Mouse (Mus musculus): Measurements from ENCODE around the gene Ajap1. TPM values are rescaled to one million over a fixed set of nuclear protein-coding genes. Genes with fewer than 3 reads are reported as not detected.

The Ajap1 gene
- total RNA-seq, 1 experiment, result 0.27 TPM

DNA sequence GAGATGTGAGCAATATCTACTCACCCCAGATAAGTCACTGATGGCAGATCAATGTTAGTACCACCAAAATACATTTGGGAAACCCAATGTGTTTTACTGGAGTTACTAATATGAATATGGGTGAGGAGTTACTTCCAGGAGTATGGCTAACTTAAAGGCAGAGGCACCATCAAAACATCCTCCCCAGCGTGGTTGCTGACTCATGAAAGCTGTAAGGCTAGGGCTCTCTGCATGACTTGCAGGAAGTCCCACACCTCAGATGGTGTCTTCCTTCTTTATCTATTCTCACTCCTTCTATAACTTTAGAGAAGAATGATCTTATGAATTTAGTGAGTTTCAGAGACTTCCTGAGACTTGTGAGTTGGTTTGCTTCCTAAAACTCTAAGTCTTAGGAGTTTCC is 36.7 kb upstream of the Ajap1 start:
- DNase-seq (ENCODE audit: low read depth, low spot score), result no peak
- Histone ChIP-seq H3K9me3 (ENCODE audit: control insufficient read depth, insufficient read depth, low read depth, low read length) (no peaks in the 10 kb centered on the region), H3K27ac (ENCODE audit: insufficient read depth, low read depth, low read length, poor library complexity, severe bottlenecking) (no peak overlapping the region), H3K4me3 (ENCODE audit: insufficient read depth in 1 of 2, low read depth in 1 of 2, low read length in 2 of 2, poor library complexity in 1 of 2, severe bottlenecking in 1 of 2) (no peak overlapping the region), H3K4me1 (ENCODE audit: control insufficient read depth in 2 of 2, insufficient read depth in 2 of 2, low read length in 2 of 2, poor library complexity in 1 of 2) (no peaks in the 10 kb centered on the region), H3K36me3 (ENCODE audit: control insufficient read depth, insufficient read depth, low read length, poor library complexity, severe bottlenecking) (no peaks in the 10 kb centered on the region), H3K9ac (ENCODE audit: insufficient read depth, low read depth, low read length, poor library complexity, severe bottlenecking) (no peak overlapping the region)
- in situ Hi-C loops (cut with MboI; ENCODE audit: low sequenced_read_pairs in 2 of 2, unreplicated experiment in 2 of 2), result no loop called here
- TF ChIP-seq ZC3H11A (IDR thresholded peaks at IDR 0.05; ENCODE audit: borderline replicate concordance, low read depth, low read length), result no peak
- TF ChIP-seq HCFC1 (IDR thresholded peaks at IDR 0.05; ENCODE audit: borderline replicate concordance, insufficient read depth, low read length), result no peak
- no peak for TF ChIP-seq MAFK (IDR thresholded peaks at IDR 0.05; ENCODE audit: insufficient read depth, low read depth, low read length)
- no peak for TF ChIP-seq ZNF384 (IDR thresholded peaks at IDR 0.05; ENCODE audit: low read depth, low read length)
- TF ChIP-seq CHD2 (IDR thresholded peaks at IDR 0.05; ENCODE audit: low read depth, low read length), result no peak

DNA sequence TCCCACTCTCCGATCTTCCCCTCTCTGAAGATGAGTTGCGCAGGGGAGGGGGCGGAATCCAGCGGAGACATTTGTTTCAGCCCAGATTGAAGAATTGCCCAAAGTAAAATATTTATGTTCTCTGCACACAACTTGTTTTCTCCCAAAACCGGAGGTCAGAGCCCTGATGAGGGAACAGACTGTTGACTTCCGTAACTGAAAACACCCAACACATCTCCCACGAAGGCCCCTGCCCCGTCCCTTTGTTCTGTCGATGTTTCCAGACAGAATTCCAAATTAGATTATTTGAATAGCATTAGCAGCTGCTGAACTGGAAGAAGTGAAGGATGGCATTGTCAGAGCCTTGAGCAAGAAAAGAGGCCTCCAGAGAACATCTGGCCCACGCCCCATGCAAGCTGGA is 33.2 kb upstream of the Ajap1 start:
- in situ Hi-C loops (cut with MboI; ENCODE audit: low sequenced_read_pairs in 2 of 2, unreplicated experiment in 2 of 2), result no loop called here
- no peaks in the 10 kb centered on the region for H3K4me1 ChIP-seq (ENCODE audit: control insufficient read depth in 2 of 2, insufficient read depth in 2 of 2, low read length in 2 of 2, poor library complexity in 1 of 2)

DNA sequence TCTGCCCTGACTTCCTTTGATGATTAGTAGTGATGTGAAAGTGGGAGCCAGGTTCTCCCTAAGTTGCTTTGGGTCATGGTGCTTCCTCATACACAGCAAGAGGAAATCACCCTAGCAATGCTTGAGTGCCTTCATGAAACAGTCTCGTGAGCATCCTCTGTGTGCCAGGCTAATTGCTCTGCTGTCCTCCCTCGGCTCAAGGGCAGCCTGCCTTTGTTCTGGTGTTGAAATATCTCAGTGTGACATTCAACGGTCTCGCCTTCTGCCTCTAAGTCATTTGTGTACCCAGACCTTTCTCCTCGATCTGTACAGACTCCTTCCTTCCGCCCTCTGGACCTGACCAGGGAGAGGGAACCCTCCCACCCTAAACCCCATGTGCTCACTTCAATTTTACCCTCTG is 31.5 kb upstream of the Ajap1 start:
- no peaks in the 10 kb centered on the region for H3K36me3 ChIP-seq (ENCODE audit: control insufficient read depth, insufficient read depth, low read length, poor library complexity, severe bottlenecking)
- in situ Hi-C loops (cut with MboI; ENCODE audit: low sequenced_read_pairs in 2 of 2, unreplicated experiment in 2 of 2), result no loop called here
- H3K9ac ChIP-seq (ENCODE audit: insufficient read depth, low read depth, low read length, poor library complexity, severe bottlenecking), result no peak overlapping the region
- no peak for DNase-seq (ENCODE audit: low read depth, low spot score)
- H3K4me1 ChIP-seq (ENCODE audit: control insufficient read depth in 2 of 2, insufficient read depth in 2 of 2, low read length in 2 of 2, poor library complexity in 1 of 2), result no peaks in the 10 kb centered on the region
- no peak overlapping the region for H3K4me3 ChIP-seq (ENCODE audit: insufficient read depth in 1 of 2, low read depth in 1 of 2, low read length in 2 of 2, poor library complexity in 1 of 2, severe bottlenecking in 1 of 2)
- no peaks in the 10 kb centered on the region for H3K9me3 ChIP-seq (ENCODE audit: control insufficient read depth, insufficient read depth, low read depth, low read length)
- TF ChIP-seq HCFC1 (IDR thresholded peaks at IDR 0.05; ENCODE audit: borderline replicate concordance, insufficient read depth, low read length) (no peak), ZNF384 (IDR thresholded peaks at IDR 0.05; ENCODE audit: low read depth, low read length) (no peak), ZC3H11A (IDR thresholded peaks at IDR 0.05; ENCODE audit: borderline replicate concordance, low read depth, low read length) (no peak), CHD2 (IDR thresholded peaks at IDR 0.05; ENCODE audit: low read depth, low read length) (no peak), MAFK (IDR thresholded peaks at IDR 0.05; ENCODE audit: insufficient read depth, low read depth, low read length) (no peak)
- H3K27ac ChIP-seq (ENCODE audit: insufficient read depth, low read depth, low read length, poor library complexity, severe bottlenecking), result no peak overlapping the region

More for the DNA sequence above, 33.2 kb upstream of the Ajap1 start:
- Histone ChIP-seq H3K9ac (ENCODE audit: insufficient read depth, low read depth, low read length, poor library complexity, severe bottlenecking) (no peak overlapping the region), H3K27ac (ENCODE audit: insufficient read depth, low read depth, low read length, poor library complexity, severe bottlenecking) (no peak overlapping the region), H3K36me3 (ENCODE audit: control insufficient read depth, insufficient read depth, low read length, poor library complexity, severe bottlenecking) (no peaks in the 10 kb centered on the region), H3K9me3 (ENCODE audit: control insufficient read depth, insufficient read depth, low read depth, low read length) (no peaks in the 10 kb centered on the region), H3K4me3 (ENCODE audit: insufficient read depth in 1 of 2, low read depth in 1 of 2, low read length in 2 of 2, poor library complexity in 1 of 2, severe bottlenecking in 1 of 2) (no peak overlapping the region)
- DNase-seq (ENCODE audit: low read depth, low spot score), result no peak
- TF ChIP-seq HCFC1 (IDR thresholded peaks at IDR 0.05; ENCODE audit: borderline replicate concordance, insufficient read depth, low read length), result no peak
- no peak for TF ChIP-seq MAFK (IDR thresholded peaks at IDR 0.05; ENCODE audit: insufficient read depth, low read depth, low read length)
- no peak for TF ChIP-seq ZNF384 (IDR thresholded peaks at IDR 0.05; ENCODE audit: low read depth, low read length)
- TF ChIP-seq ZC3H11A (IDR thresholded peaks at IDR 0.05; ENCODE audit: borderline replicate concordance, low read depth, low read length), result no peak
- no peak for TF ChIP-seq CHD2 (IDR thresholded peaks at IDR 0.05; ENCODE audit: low read depth, low read length)

DNA sequence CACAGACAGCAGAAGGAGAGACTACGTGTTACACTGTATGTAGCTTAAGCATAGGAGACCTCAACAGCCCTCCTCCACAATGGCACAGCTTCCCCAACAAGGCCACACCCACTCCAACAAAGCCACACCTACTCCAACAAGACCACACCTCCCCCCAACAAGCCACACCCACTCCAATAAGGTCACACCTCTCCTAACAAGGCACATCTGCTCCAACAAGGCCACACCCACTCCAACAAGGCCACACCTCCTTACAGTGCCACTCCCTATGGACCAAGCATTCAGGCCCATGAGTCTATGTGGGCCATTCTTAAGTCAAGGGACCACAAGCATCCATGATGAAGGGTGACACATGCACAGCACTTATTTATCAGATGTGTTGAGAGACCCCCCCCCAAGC is 28.9 kb upstream of the Ajap1 start:
- Histone ChIP-seq H3K4me3 (ENCODE audit: insufficient read depth in 1 of 2, low read depth in 1 of 2, low read length in 2 of 2, poor library complexity in 1 of 2, severe bottlenecking in 1 of 2) (no peak overlapping the region), H3K9me3 (ENCODE audit: control insufficient read depth, insufficient read depth, low read depth, low read length) (no peaks in the 10 kb centered on the region), H3K4me1 (ENCODE audit: control insufficient read depth in 2 of 2, insufficient read depth in 2 of 2, low read length in 2 of 2, poor library complexity in 1 of 2) (no peaks in the 10 kb centered on the region), H3K36me3 (ENCODE audit: control insufficient read depth, insufficient read depth, low read length, poor library complexity, severe bottlenecking) (no peaks in the 10 kb centered on the region), H3K9ac (ENCODE audit: insufficient read depth, low read depth, low read length, poor library complexity, severe bottlenecking) (no peak overlapping the region), H3K27ac (ENCODE audit: insufficient read depth, low read depth, low read length, poor library complexity, severe bottlenecking) (no peak overlapping the region)
- TF ChIP-seq HCFC1 (IDR thresholded peaks at IDR 0.05; ENCODE audit: borderline replicate concordance, insufficient read depth, low read length), result no peak
- TF ChIP-seq ZC3H11A (IDR thresholded peaks at IDR 0.05; ENCODE audit: borderline replicate concordance, low read depth, low read length), result no peak
- TF ChIP-seq MAFK (IDR thresholded peaks at IDR 0.05; ENCODE audit: insufficient read depth, low read depth, low read length), result no peak
- TF ChIP-seq CHD2 (IDR thresholded peaks at IDR 0.05; ENCODE audit: low read depth, low read length), result no peak
- no peak for TF ChIP-seq ZNF384 (IDR thresholded peaks at IDR 0.05; ENCODE audit: low read depth, low read length)
- DNase-seq (ENCODE audit: low read depth, low spot score), result peak; percentile 24
- in situ Hi-C loops (cut with MboI; ENCODE audit: low sequenced_read_pairs in 2 of 2, unreplicated experiment in 2 of 2), result no loop called here

DNA sequence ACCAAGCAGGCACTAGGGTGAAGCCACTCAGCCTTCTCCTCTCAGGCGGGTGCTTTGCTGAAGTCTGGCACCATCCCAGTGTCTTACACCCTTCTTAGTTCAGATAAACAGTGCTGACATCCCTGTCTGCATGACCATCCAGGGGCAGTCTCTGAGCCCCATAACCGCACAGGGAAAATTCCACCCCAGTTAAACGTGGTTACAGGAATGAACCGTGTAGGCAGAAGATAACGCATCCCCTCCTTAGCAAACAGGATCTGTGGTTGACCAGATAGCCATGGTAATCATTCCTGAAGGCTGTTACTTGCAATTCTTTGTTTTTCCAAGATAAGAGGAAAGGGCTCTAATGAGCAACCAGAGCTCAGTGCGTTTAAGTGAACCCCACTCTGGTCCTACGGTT is 19.3 kb upstream of the Ajap1 start:
- TF ChIP-seq MAFK (IDR thresholded peaks at IDR 0.05; ENCODE audit: insufficient read depth, low read depth, low read length) (no peak), ZC3H11A (IDR thresholded peaks at IDR 0.05; ENCODE audit: borderline replicate concordance, low read depth, low read length) (no peak), ZNF384 (IDR thresholded peaks at IDR 0.05; ENCODE audit: low read depth, low read length) (no peak), CHD2 (IDR thresholded peaks at IDR 0.05; ENCODE audit: low read depth, low read length) (no peak), HCFC1 (IDR thresholded peaks at IDR 0.05; ENCODE audit: borderline replicate concordance, insufficient read depth, low read length) (no peak)
- in situ Hi-C loops (cut with MboI; ENCODE audit: low sequenced_read_pairs in 2 of 2, unreplicated experiment in 2 of 2), result no loop called here
- no peak overlapping the region for H3K4me3 ChIP-seq (ENCODE audit: insufficient read depth in 1 of 2, low read depth in 1 of 2, low read length in 2 of 2, poor library complexity in 1 of 2, severe bottlenecking in 1 of 2)

More for the DNA sequence above, 19.3 kb upstream of the Ajap1 start:
- Histone ChIP-seq H3K36me3 (ENCODE audit: control insufficient read depth, insufficient read depth, low read length, poor library complexity, severe bottlenecking) (no peaks in the 10 kb centered on the region), H3K4me1 (ENCODE audit: control insufficient read depth in 2 of 2, insufficient read depth in 2 of 2, low read length in 2 of 2, poor library complexity in 1 of 2) (0 out of 4 replicates have a peak, but pooled peaks cover 0 to 2% of the 10 kb centered on the region in 2 experiments), H3K27ac (ENCODE audit: insufficient read depth, low read depth, low read length, poor library complexity, severe bottlenecking) (no peak overlapping the region), H3K9me3 (ENCODE audit: control insufficient read depth, insufficient read depth, low read depth, low read length) (no peaks in the 10 kb centered on the region), H3K9ac (ENCODE audit: insufficient read depth, low read depth, low read length, poor library complexity, severe bottlenecking) (no peak overlapping the region)
- no peak for DNase-seq (ENCODE audit: low read depth, low spot score)
